Mouse (Mus musculus): ENCODE data around the gene Pcolce.

Pcolce gene

GRCm38 (mm10) chr5:137595921-137596320 lies 17.7 kb downstream of the Pcolce start:
- DNase-seq (ENCODE audit: low spot score in 2 of 2): no peak

GRCm38 (mm10) chr5:137590507-137590906 lies 23.1 kb downstream of the Pcolce start:
- no peak for DNase-seq (ENCODE audit: low spot score in 2 of 2)

- DNase-seq (ENCODE audit: low spot score in 2 of 2): peak in 1 of 2 experiments; percentile 69
Measured at GRCm38 (mm10) chr5:137584976-137585375, 28.6 kb downstream of the Pcolce start.

- DNase-seq (ENCODE audit: low spot score in 2 of 2): no peak
Measured at GRCm38 (mm10) chr5:137583670-137584169, 29.9 kb downstream of the Pcolce start.

- no peak for DNase-seq (ENCODE audit: low spot score in 2 of 2)
Measured at GRCm38 (mm10) chr5:137582702-137583101, 30.9 kb downstream of the Pcolce start.

GRCm38 (mm10) chr5:137580246-137580645 lies 33.3 kb downstream of the Pcolce start:
- no peak for DNase-seq (ENCODE audit: low spot score in 2 of 2)

- peak in 1 of 2 experiments; percentile 59 for DNase-seq (ENCODE audit: low spot score in 2 of 2)
Measured at GRCm38 (mm10) chr5:137574470-137574901, 39.1 kb downstream of the Pcolce start.

GRCm38 (mm10) chr5:137570691-137571586 lies 42.6 kb downstream of the Pcolce start:
- DNase-seq (ENCODE audit: low spot score in 2 of 2): no peak

- DNase-seq (ENCODE audit: low spot score in 2 of 2): no peak
Measured at GRCm38 (mm10) chr5:137570181-137570580, 43.4 kb downstream of the Pcolce start.

GRCm38 (mm10) chr5:137569665-137570064 lies 43.9 kb downstream of the Pcolce start, which contains the start of gene Tfr2:
Gene Tfr2 (plus strand): TSS chr5:137569840.
- DNase-seq (ENCODE audit: low spot score in 2 of 2): no peak

GRCm38 (mm10) chr5:137569031-137569430 lies 44.6 kb downstream of the Pcolce start:
- no peak for DNase-seq (ENCODE audit: low spot score in 2 of 2)

- DNase-seq (ENCODE audit: low spot score in 2 of 2): no peak
Measured at GRCm38 (mm10) chr5:137568223-137568798, 45.3 kb downstream of the Pcolce start.

- no peak for DNase-seq (ENCODE audit: low spot score in 2 of 2)
Measured at GRCm38 (mm10) chr5:137566416-137566815, 47.2 kb downstream of the Pcolce start.

GRCm38 (mm10) chr5:137565744-137566143 lies 47.8 kb downstream of the Pcolce start:
- DNase-seq (ENCODE audit: low spot score in 2 of 2): no peak

GRCm38 (mm10) chr5:137562965-137563364 lies 50.6 kb downstream of the Pcolce start:
- peak in 1 of 2 experiments; percentile 47 for DNase-seq (ENCODE audit: low spot score in 2 of 2)

GRCm38 (mm10) chr5:137561556-137561955 lies 52.0 kb downstream of the Pcolce start:
- peak in 1 of 2 experiments; percentile 37 for DNase-seq (ENCODE audit: low spot score in 2 of 2)
